Mouse (Mus musculus) myocyte (in vitro differentiated cells): Measurements from ENCODE around the gene Mast4. TPM values are rescaled to one million over a fixed set of nuclear protein-coding genes. Genes with fewer than 3 reads are reported as not detected.

Source experiments
- H3K27me3 ChIP-seq: one replicate; pipeline ENCODE4 v1.6.1; 2011; ENCODE audit not compliant: control insufficient read depth, insufficient read depth, insufficient read length
- H3K36me3 ChIP-seq: one replicate; pipeline ENCODE4 v1.6.1; 2011; ENCODE audit not compliant: control insufficient read depth, insufficient read depth
- H3K4me2 ChIP-seq: one replicate; pipeline ENCODE4 v1.6.1; 2011; ENCODE audit warnings: low read depth, control low read depth
- H3K4me3 ChIP-seq: one replicate; pipeline ENCODE4 v1.5.1; 2011; ENCODE audit warnings: mild to moderate bottlenecking, control low read depth, moderate library complexity
- H3K79me2 ChIP-seq: one replicate; pipeline ENCODE4 v1.6.1; 2011; ENCODE audit not compliant: control insufficient read depth, insufficient read depth
- H3ac ChIP-seq: one replicate; pipeline ENCODE4 v1.6.1; 2011; ENCODE audit not compliant: control insufficient read depth, insufficient read length
- CEBPB ChIP-seq: IDR thresholded peaks from 2 replicates; pipeline ENCODE4 v1.6.1; 2011; ENCODE audit warnings: mild to moderate bottlenecking, moderate library complexity; ENCODE audit not compliant: poor library complexity, insufficient read depth, severe bottlenecking
- E2F4 ChIP-seq: IDR thresholded peaks from one replicate; pipeline ENCODE4 v1.6.1; 2011; ENCODE audit warnings: mild to moderate bottlenecking, control low read depth, moderate library complexity; ENCODE audit not compliant: insufficient read depth
- MAX ChIP-seq: IDR thresholded peaks from one replicate; pipeline ENCODE4 v1.6.1; 2011; ENCODE audit warnings: low read depth, mild to moderate bottlenecking, control low read depth
- MYOD1 ChIP-seq, 3 experiments: IDR thresholded peaks; one replicate each; pipeline ENCODE4 v1.6.1; 2011; ENCODE audit warnings: control low read depth in 2 of 3, low read depth in 2 of 3, mild to moderate bottlenecking in 2 of 3, moderate library complexity in 1 of 3; ENCODE audit not compliant: insufficient read length in 2 of 3, control insufficient read depth in 1 of 3
- MYOG ChIP-seq, 3 experiments: IDR thresholded peaks; one replicate each; pipeline ENCODE4 v1.6.1; 2011; ENCODE audit warnings: control low read depth in 2 of 3, low read depth in 2 of 3, mild to moderate bottlenecking in 2 of 3; ENCODE audit not compliant: insufficient read length in 2 of 3, control insufficient read depth in 1 of 3, insufficient read depth in 1 of 3
- POLR2A ChIP-seq: IDR thresholded peaks from one replicate; pipeline ENCODE4 v1.6.1; 2011; ENCODE audit warnings: low read depth, mild to moderate bottlenecking, control low read depth, moderate library complexity; ENCODE audit not compliant: insufficient read length
- POLR2AphosphoS2 ChIP-seq: IDR thresholded peaks from one replicate; pipeline ENCODE4 v1.6.1; 2011; ENCODE audit warnings: low read depth, control low read depth; ENCODE audit not compliant: insufficient read length
- REST ChIP-seq: IDR thresholded peaks from one replicate; pipeline ENCODE4 v1.6.1; 2011; ENCODE audit warnings: mild to moderate bottlenecking, control low read depth, moderate library complexity; ENCODE audit not compliant: insufficient read depth, insufficient read length
- SRF ChIP-seq: IDR thresholded peaks from one replicate; pipeline ENCODE4 v1.6.1; 2011; ENCODE audit warnings: low read depth; ENCODE audit not compliant: control insufficient read depth, insufficient read length
- TCF12 ChIP-seq: IDR thresholded peaks from one replicate; pipeline ENCODE4 v1.6.1; 2011; ENCODE audit warnings: mild to moderate bottlenecking, control low read depth; ENCODE audit not compliant: poor library complexity, insufficient read depth, severe bottlenecking
- TCF3 ChIP-seq: IDR thresholded peaks from one replicate; pipeline ENCODE4 v1.6.1; 2011; ENCODE audit warnings: low read depth, control low read depth; ENCODE audit not compliant: insufficient read length
- USF1 ChIP-seq: IDR thresholded peaks from one replicate; pipeline ENCODE4 v1.6.1; 2011; ENCODE audit warnings: low read depth, mild to moderate bottlenecking, control low read depth, moderate library complexity
- polyA plus RNA-seq: library from polyadenylated mRNA; unstranded; fragments of >200 nt; fragmentation: generic; extraction: Trizol; gene quantifications from one replicate; pipeline ENCODE4 v1.2.1, GENCODE M21; 2012; ENCODE audit warnings: missing spikeins

Mast4 gene
- polyA plus RNA-seq, 1 experiment, result 15.0 TPM

DNA sequence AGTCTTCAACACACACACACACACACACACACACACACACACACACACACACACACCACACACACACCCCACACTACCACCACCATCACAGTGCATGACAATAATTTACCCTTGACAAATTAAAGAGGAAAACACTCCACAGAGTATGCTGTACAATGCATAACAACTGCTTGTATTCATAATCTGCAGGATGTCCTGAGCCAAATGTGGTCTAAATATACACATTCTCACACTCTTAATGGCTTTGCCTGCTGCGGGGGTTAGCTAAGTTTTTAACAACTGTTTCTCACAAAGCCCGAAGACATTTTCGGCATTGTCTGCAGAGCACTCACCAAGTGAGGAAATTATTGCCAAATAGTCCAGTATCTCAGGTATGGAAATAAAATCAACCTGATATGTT is 398.5 kb downstream of the Mast4 start:
- H3K4me3 ChIP-seq, result no peak overlapping the region
- TF ChIP-seq MYOG (IDR thresholded peaks at IDR 0.05; ENCODE audit: control insufficient read depth in 1 of 3, insufficient read depth in 1 of 3, insufficient read length in 2 of 3, low read depth in 2 of 3) (no peak), REST (no peak), MYOD1 (IDR thresholded peaks at IDR 0.05; ENCODE audit: control insufficient read depth in 1 of 3, insufficient read length in 2 of 3, low read depth in 2 of 3) (no peak), POLR2AphosphoS2 (no peak), SRF (no peak), TCF3 (no peak), MAX (no peak), TCF12 (no peak), USF1 (no peak), E2F4 (no peak), CEBPB (no peak), POLR2A (no peak)
- peak overlapping the region; percentile 27 for H3K4me2 ChIP-seq
- peaks cover 11% of the 10 kb centered on the region for H3K79me2 ChIP-seq
- H3ac ChIP-seq, result no peak overlapping the region
- no peaks in the 10 kb centered on the region for H3K27me3 ChIP-seq
- no peaks in the 10 kb centered on the region for H3K36me3 ChIP-seq

DNA sequence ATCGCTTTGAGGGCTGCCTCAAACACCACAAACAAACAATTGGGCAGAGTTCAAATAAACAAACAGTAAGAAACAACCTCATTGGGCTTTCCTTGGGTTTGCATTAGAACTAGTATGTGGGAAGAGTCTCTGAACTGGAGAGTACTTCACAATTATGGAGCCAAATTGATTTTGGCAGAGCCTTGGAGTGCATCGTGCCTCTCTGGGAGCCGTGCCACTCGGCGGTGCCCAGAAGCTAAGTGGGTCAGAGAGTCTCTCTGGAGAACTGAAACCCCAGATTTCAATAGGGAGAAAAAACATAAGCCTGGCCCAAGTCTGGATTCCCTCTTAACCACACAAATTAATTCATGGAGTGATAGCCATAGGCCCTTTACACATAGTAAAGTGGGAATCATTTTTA is 400.6 kb downstream of the Mast4 start:
- H3K27me3 ChIP-seq, result no peaks in the 10 kb centered on the region
- no peak overlapping the region for H3K4me2 ChIP-seq
- peaks cover 11% of the 10 kb centered on the region for H3K79me2 ChIP-seq
- H3ac ChIP-seq, result no peak overlapping the region
- no peaks in the 10 kb centered on the region for H3K36me3 ChIP-seq
- no peak overlapping the region for H3K4me3 ChIP-seq
- TF ChIP-seq REST, result no peak
- no peak for TF ChIP-seq MYOG (IDR thresholded peaks at IDR 0.05; ENCODE audit: control insufficient read depth in 1 of 3, insufficient read depth in 1 of 3, insufficient read length in 2 of 3, low read depth in 2 of 3)
- no peak for TF ChIP-seq SRF
- no peak for TF ChIP-seq USF1
- no peak for TF ChIP-seq TCF12
- TF ChIP-seq TCF3, result no peak
- TF ChIP-seq CEBPB, result no peak
- no peak for TF ChIP-seq E2F4
- no peak for TF ChIP-seq POLR2A

DNA sequence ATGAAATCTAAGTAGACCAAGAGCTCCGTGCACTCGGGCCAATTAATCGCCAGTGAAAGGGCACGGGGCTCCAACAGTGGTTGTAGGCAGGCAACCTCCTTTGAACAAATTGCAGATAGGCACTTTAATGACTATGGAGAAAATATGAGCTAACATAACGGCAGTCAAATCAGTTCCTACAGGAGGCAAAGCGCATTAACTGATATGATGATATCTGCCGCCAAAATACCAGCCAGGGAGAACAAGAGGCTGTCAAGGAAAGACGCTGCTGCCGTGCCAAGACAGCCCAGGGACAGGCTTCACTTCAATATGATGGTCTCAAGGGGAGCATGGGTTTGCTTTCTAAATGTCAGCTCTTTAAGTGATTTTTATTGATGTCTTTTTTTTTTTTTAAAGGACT is 401.9 kb downstream of the Mast4 start:
- H3ac ChIP-seq, result no peak overlapping the region
- H3K4me3 ChIP-seq, result no peak overlapping the region
- H3K27me3 ChIP-seq, result no peaks in the 10 kb centered on the region
- H3K36me3 ChIP-seq, result no peaks in the 10 kb centered on the region
- TF ChIP-seq POLR2AphosphoS2 (no peak), MAX (no peak), POLR2A (no peak), SRF (no peak), TCF3 (no peak), MYOG (IDR thresholded peaks at IDR 0.05; ENCODE audit: control insufficient read depth in 1 of 3, insufficient read depth in 1 of 3, insufficient read length in 2 of 3, low read depth in 2 of 3) (no peak), REST (no peak), USF1 (no peak), CEBPB (no peak), MYOD1 (IDR thresholded peaks at IDR 0.05; ENCODE audit: control insufficient read depth in 1 of 3, insufficient read length in 2 of 3, low read depth in 2 of 3) (no peak), E2F4 (no peak), TCF12 (no peak)
- peaks cover 8% of the 10 kb centered on the region for H3K79me2 ChIP-seq
- no peak overlapping the region for H3K4me2 ChIP-seq

DNA sequence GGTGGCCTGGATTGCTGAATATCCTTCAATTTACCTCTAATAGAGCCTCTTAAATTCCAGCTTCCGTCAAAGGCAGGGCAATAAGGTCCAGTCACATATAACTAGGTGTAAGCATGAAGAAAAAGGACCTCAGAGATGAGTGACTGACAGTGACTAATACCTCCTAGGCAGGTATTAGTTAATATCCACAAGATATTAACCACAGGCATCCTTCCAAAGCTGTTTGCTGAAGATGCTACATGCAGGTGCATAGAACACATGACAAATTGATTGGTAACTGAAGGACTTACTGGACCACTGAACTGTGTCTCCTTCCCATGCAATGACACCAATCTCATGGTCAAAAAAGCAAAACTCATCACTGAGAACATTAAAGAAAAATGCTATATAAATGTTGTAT is 402.3 kb downstream of the Mast4 start:
- Histone ChIP-seq H3K4me2 (no peak overlapping the region), H3K27me3 (no peaks in the 10 kb centered on the region), H3ac (no peak overlapping the region), H3K36me3 (no peaks in the 10 kb centered on the region), H3K79me2 (peaks cover 4% of the 10 kb centered on the region), H3K4me3 (no peak overlapping the region)
- TF ChIP-seq POLR2A (no peak), MAX (no peak), USF1 (no peak)

DNA sequence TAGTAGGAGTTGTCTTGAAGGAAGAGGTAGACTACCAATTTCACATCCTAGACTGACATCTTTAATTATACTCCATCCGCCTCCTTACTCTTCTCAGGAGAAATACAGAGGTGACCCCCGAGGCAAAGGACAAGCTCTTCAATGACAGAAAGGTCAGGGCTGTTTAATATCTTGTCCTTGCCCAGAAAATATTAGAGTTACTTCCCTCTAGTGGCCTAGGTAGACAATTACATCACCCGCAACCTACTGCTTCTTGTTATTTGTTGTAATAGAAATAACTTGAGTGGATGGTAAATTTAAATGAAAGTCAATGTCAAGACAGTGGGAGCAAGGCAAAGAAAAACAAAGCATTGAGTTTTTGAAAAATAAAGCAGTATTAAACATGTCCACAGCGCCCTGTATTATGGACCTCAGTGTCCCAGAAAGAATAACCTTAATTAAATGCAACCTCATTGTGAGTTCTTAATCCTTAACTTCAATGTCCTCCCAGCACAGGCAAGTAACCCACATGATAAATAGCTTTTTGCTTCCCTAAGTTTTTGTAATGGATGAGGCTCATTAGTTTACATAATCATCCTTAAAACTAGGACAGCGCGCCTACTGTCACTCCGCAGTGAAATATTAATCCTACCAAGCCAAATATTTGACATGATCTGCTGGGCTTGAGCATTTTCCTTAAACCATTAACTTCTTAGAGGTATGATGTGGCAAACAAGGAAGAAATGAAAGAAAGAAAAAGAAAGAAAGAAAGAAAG is 408.3 kb downstream of the Mast4 start:
- no peaks in the 10 kb centered on the region for H3K27me3 ChIP-seq
- no peak overlapping the region for H3K4me2 ChIP-seq
- no peak overlapping the region for H3K4me3 ChIP-seq
- H3K36me3 ChIP-seq, result no peaks in the 10 kb centered on the region
- H3ac ChIP-seq, result no peak overlapping the region
- TF ChIP-seq POLR2A (no peak), REST (no peak), TCF12 (no peak), MYOG (IDR thresholded peaks at IDR 0.05; ENCODE audit: control insufficient read depth in 1 of 3, insufficient read depth in 1 of 3, insufficient read length in 2 of 3, low read depth in 2 of 3) (no peak), POLR2AphosphoS2 (no peak), MYOD1 (IDR thresholded peaks at IDR 0.05; ENCODE audit: control insufficient read depth in 1 of 3, insufficient read length in 2 of 3, low read depth in 2 of 3) (no peak), MAX (no peak), TCF3 (no peak), SRF (no peak), E2F4 (no peak)
- H3K79me2 ChIP-seq, result peaks cover 13% of the 10 kb centered on the region
